Mouse (Mus musculus) limb, embryonic 15.5 days (tissue): ENCODE data around the gene Phlpp1. TPM values are rescaled to one million over a fixed set of nuclear protein-coding genes. Genes with fewer than 3 reads are reported as not detected.

Experiments
- ATAC-seq: fragments of 200-750 bp; cut with Nextera tagmentation; 2 replicates; pipeline ENCODE4 v1.8.0; 2017; ENCODE audit warnings: low read depth, moderate TSS enrichment; ENCODE audit not compliant: insufficient number of reproducible peaks, low FRiP score, low TSS enrichment
- H3K27ac ChIP-seq: fragments of 300-500 bp; sonication (generic); 2 replicates; pipeline ENCODE4 v1.5.1; 2015; ENCODE audit warnings: moderate library complexity, mild to moderate bottlenecking, inconsistent platforms
- H3K27me3 ChIP-seq: fragments of 300-500 bp; sonication (generic); 2 replicates; pipeline ENCODE4 v1.6.1; 2015; ENCODE audit warnings: inconsistent platforms
- H3K36me3 ChIP-seq: fragments of 300-500 bp; sonication (generic); 2 replicates; pipeline ENCODE4 v1.6.1; 2015; ENCODE audit warnings: inconsistent platforms
- H3K4me1 ChIP-seq: fragments of 300-500 bp; sonication (generic); 2 replicates; pipeline ENCODE4 v1.6.1; 2015; ENCODE audit warnings: inconsistent platforms
- H3K4me2 ChIP-seq: fragments of 300-500 bp; sonication (generic); 2 replicates; pipeline ENCODE4 v1.6.1; 2015; ENCODE audit warnings: mild to moderate bottlenecking, inconsistent platforms
- H3K4me3 ChIP-seq: fragments of 300-500 bp; sonication (generic); 2 replicates; pipeline ENCODE4 v1.5.1; 2015; ENCODE audit warnings: mild to moderate bottlenecking, inconsistent platforms
- H3K9ac ChIP-seq: fragments of 300-500 bp; sonication (generic); 2 replicates; pipeline ENCODE4 v1.6.1; 2015; ENCODE audit warnings: inconsistent platforms
- H3K9me3 ChIP-seq: fragments of 300-500 bp; sonication (generic); 2 replicates; pipeline ENCODE4 v1.6.1; 2016; ENCODE audit warnings: inconsistent platforms
- WGBS: fragments of 180-500 bp; shearing (Covaris S2); methylation state at CpG from one replicate; pipeline ENCODE4 v1.1.7; 2015; 5-methylcytosine and 5-hydroxymethylcytosine counted together
- polyA plus RNA-seq: library from polyadenylated mRNA; unstranded; fragments of >200 nt; fragmentation: Nextera tagmentation; extraction: Ambion mirVana; gene quantifications from 2 replicates; pipeline ENCODE4 v1.2.1, GENCODE M21; 2015

Gene Phlpp1
- polyA plus RNA-seq, 1 experiment from 2014 or later: 4.0 TPM

DNA sequence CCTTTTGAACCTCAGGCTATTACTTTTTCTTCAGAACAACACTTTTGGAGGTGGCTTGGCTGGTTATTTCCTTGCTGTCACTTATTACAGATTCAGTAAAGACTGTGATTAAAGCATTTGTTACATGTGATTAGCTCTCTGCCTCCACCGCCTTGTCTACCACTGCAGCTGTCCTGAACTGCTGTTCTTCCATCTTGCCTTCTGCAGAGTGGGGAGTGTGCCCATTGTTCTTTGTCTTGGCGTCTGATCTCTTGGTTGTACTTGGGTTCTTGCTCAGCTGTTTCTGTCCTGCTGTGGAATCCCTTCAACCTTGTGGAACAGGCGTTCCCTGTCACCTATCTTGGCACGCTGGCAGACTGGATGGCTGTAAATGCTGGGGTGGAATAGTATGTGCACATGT lies 30.4 kb downstream of the Phlpp1 start:
- no peak for ATAC-seq
- Histone ChIP-seq H3K27me3 (no peaks in the 10 kb centered on the region), H3K27ac (no peak overlapping the region), H3K4me3 (no peak overlapping the region), H3K4me2 (no peak overlapping the region), H3K9ac (no peak overlapping the region), H3K9me3 (no peaks in the 10 kb centered on the region), H3K4me1 (peaks cover 4% of the 10 kb centered on the region; the same call in 1 of the 2 replicates), H3K36me3 (no peaks in the 10 kb centered on the region)
- 59% methylated on average over 4 of the region's 4 CpGs for WGBS

GRCm38 (mm10) chr1:106203942-106204341 lies 32.4 kb downstream of the Phlpp1 start:
- Histone ChIP-seq H3K4me1 (peaks cover 7% of the 10 kb centered on the region; the same call in 1 of the 2 replicates), H3K4me3 (no peak overlapping the region), H3K9me3 (no peaks in the 10 kb centered on the region), H3K4me2 (no peak overlapping the region), H3K27me3 (no peaks in the 10 kb centered on the region), H3K36me3 (no peaks in the 10 kb centered on the region), H3K9ac (no peak overlapping the region), H3K27ac (no peak overlapping the region)
- no peak for ATAC-seq
- 67% methylated on average over 3 of the region's 3 CpGs for whole genome bisulfite sequencing

- Histone ChIP-seq H3K4me3 (no peak overlapping the region), H3K27ac (peak overlapping the region; percentile 17; the same call in 1 of the 2 replicates), H3K4me2 (no peak overlapping the region), H3K36me3 (no peaks in the 10 kb centered on the region), H3K27me3 (no peaks in the 10 kb centered on the region), H3K4me1 (peaks cover 7% of the 10 kb centered on the region; the same call in 1 of the 2 replicates), H3K9ac (no peak overlapping the region), H3K9me3 (no peaks in the 10 kb centered on the region)
- 28% methylated on average over 3 of the region's 3 CpGs for WGBS
- peak; percentile 58; the same call in 1 of the 2 replicates for ATAC-seq
Observed at GRCm38 (mm10) chr1:106204350-106204749, 32.8 kb downstream of the Phlpp1 start.

DNA sequence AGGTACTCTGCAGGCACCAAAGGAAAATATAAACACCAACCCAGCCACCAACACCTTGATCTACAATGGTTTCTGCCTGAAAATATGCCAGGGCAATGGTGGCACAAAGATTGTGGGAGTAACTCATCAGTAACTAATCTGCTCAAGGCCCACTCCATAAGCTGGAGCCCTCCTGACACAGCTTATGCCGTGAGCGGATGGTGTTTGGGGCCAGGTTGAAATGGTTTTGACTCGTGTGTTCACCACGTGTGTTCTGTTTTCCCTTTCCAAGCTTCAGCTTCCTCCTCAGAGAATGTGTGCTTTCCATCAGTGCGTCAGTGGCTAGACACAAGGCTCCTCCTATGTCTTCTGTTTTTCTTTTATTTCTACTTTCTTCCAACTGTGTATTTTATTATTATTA lies 37.0 kb downstream of the Phlpp1 start:
- H3K4me1 ChIP-seq: peaks cover 7% of the 10 kb centered on the region
- no peaks in the 10 kb centered on the region for H3K36me3 ChIP-seq
- no peak overlapping the region for H3K27ac ChIP-seq
- no peak for ATAC-seq
- 46% methylated on average over 5 of the region's 5 CpGs for WGBS
- no peak overlapping the region for H3K4me3 ChIP-seq
- H3K4me2 ChIP-seq: no peak overlapping the region
- no peaks in the 10 kb centered on the region for H3K27me3 ChIP-seq
- H3K9ac ChIP-seq: no peak overlapping the region
- H3K9me3 ChIP-seq: no peaks in the 10 kb centered on the region

GRCm38 (mm10) chr1:106210461-106210860 lies 38.9 kb downstream of the Phlpp1 start:
- no peak for ATAC-seq

DNA sequence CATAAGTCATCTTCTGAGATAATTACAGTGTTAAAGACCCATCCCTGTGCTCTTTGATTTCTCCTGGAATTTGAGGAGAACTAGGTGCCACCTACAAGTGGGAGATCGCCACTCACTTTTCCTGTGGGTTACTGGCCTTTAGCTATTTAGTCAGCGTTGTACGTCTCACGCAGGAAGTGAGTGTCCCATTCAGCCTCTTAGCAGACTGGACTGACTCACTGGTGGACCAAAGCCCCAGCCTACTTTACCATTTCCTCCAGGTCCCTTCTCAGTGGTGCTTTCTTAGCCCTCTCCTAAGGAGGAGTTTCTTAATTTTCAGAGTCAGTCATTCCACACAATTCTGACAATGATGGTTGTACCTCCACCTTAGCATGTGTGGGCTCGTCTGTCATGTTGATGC lies 39.6 kb downstream of the Phlpp1 start:
- Histone ChIP-seq H3K4me2 (no peak overlapping the region), H3K27ac (no peak overlapping the region), H3K36me3 (no peaks in the 10 kb centered on the region), H3K27me3 (no peaks in the 10 kb centered on the region), H3K9me3 (no peaks in the 10 kb centered on the region), H3K4me3 (no peak overlapping the region), H3K9ac (no peak overlapping the region), H3K4me1 (peaks cover 3% of the 10 kb centered on the region; the same call in 1 of the 2 replicates)
- 75% methylated on average over 5 of the region's 5 CpGs for WGBS
- no peak for ATAC-seq

More at GRCm38 (mm10) chr1:106210461-106210860, 38.9 kb downstream of the Phlpp1 start:
- no peak overlapping the region for H3K4me3 ChIP-seq
- H3K9ac ChIP-seq: no peak overlapping the region
- no peaks in the 10 kb centered on the region for H3K9me3 ChIP-seq
- 30% methylated on average over 3 of the region's 3 CpGs for WGBS
- H3K36me3 ChIP-seq: no peaks in the 10 kb centered on the region
- no peaks in the 10 kb centered on the region for H3K27me3 ChIP-seq
- peaks cover 3% of the 10 kb centered on the region; the same call in 1 of the 2 replicates for H3K4me1 ChIP-seq
- H3K4me2 ChIP-seq: no peak overlapping the region
- H3K27ac ChIP-seq: no peak overlapping the region

GRCm38 (mm10) chr1:106220431-106220830 lies 48.9 kb downstream of the Phlpp1 start:
- Histone ChIP-seq H3K4me2 (no peak overlapping the region), H3K4me1 (no peaks in the 10 kb centered on the region), H3K9me3 (0 out of 2 replicates have a peak, but pooled peaks cover 5% of the 10 kb centered on the region), H3K27me3 (no peaks in the 10 kb centered on the region), H3K27ac (no peak overlapping the region), H3K4me3 (no peak overlapping the region), H3K9ac (no peak overlapping the region), H3K36me3 (no peaks in the 10 kb centered on the region)
- ATAC-seq: no peak
- WGBS: 73% methylated on average over 6 of the region's 6 CpGs

DNA sequence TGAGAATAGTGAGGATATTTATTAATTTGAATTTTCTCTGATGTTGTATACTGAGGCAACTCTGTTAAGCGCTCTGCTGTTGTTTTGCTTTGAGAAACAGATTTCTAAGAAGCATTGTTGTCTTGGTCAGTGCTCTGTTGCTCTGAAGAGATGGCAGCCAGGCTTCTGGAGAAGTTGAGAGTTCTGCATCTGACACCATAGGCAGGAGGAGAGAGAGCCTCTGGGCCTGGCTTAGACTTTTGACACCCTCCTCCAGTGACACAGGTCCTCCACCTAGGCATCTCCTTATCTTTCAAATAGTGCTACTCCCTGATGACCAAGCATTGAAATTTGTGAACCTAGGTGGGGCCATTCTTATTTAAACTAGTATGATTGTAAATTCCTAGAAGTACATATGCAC lies 49.8 kb downstream of the Phlpp1 start:
- no peak overlapping the region for H3K4me2 ChIP-seq
- H3K36me3 ChIP-seq: no peaks in the 10 kb centered on the region
- H3K27me3 ChIP-seq: no peaks in the 10 kb centered on the region
- 0 out of 2 replicates have a peak, but pooled peaks cover 5% of the 10 kb centered on the region for H3K9me3 ChIP-seq
- no peaks in the 10 kb centered on the region for H3K4me1 ChIP-seq
- ATAC-seq: no peak
- H3K9ac ChIP-seq: no peak overlapping the region
- H3K27ac ChIP-seq: no peak overlapping the region
- WGBS: 85% methylated on average over 1 of the region's 1 CpGs
- H3K4me3 ChIP-seq: no peak overlapping the region

DNA sequence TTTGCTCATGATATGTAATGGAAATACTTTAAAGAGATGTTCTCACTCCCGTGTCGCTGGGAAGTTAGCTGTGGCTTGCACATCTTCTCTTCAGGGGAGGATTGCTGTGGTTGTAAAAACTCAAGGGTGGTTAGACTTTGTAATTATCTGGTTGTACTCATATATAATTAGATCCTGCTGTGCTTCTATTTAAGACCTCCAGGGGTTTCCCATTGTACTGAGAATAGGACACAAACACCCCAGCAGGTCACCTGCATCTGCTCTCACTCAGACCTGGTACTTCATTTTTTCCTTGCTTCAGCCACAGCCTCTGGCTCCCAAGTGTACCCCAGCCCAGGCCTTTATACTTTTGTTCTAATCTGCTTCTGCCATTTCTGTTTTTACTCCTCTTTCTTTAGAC lies 50.4 kb downstream of the Phlpp1 start:
- Histone ChIP-seq H3K4me3 (no peak overlapping the region), H3K4me2 (no peak overlapping the region), H3K27ac (no peak overlapping the region), H3K9me3 (0 out of 2 replicates have a peak, but pooled peaks cover 5% of the 10 kb centered on the region), H3K9ac (no peak overlapping the region), H3K4me1 (no peaks in the 10 kb centered on the region), H3K27me3 (no peaks in the 10 kb centered on the region), H3K36me3 (no peaks in the 10 kb centered on the region)
- WGBS: 10% methylated on average over 2 of the region's 2 CpGs
- no peak for ATAC-seq

DNA sequence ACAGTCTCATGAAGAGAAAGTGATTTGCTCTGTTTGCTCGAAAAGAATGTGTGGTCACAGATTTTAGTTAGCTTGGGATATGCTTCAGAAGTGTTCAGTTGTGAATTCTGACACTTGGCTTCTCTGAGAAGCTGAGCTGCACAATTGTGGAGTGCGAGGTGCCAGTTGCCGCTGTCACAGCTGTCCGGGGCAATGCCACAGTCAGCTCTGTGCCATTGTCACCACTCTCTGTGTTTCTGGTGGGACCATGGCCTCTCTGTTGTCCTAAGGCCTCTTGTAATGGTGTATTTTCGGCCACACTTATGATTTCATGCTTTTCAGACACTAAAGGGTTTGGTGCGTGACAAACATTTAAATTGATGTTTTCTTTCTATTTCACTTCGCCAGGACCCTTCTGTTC lies 55.1 kb downstream of the Phlpp1 start:
- Histone ChIP-seq H3K9me3 (0 out of 2 replicates have a peak, but pooled peaks cover 5% of the 10 kb centered on the region), H3K4me1 (peaks cover 6% of the 10 kb centered on the region; the same call in 1 of the 2 replicates), H3K27me3 (no peaks in the 10 kb centered on the region), H3K4me3 (no peak overlapping the region), H3K36me3 (no peaks in the 10 kb centered on the region), H3K4me2 (no peak overlapping the region), H3K9ac (no peak overlapping the region), H3K27ac (no peak overlapping the region)
- WGBS: 88% methylated on average over 7 of the region's 7 CpGs
- no peak for ATAC-seq

DNA sequence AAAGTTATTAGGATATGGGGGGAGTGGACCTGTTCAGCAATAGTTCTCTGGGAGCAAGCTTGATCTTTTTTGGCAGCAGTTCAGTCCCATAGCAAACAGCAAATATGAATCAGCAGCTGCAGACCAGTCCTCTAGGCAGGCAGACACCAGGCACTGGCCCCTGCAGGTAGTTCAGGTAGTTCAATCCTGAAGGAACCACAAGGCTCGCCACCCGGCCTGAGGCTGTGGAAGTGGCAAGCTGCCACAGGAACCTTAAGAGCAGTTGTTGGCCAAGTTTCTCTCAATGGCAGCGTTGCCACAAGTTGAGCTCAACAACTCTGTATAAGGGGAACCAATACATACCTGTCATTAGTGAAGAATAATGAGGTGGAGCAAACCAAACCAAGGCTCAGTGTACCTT lies 58.8 kb downstream of the Phlpp1 start:
- Histone ChIP-seq H3K27ac (no peak overlapping the region), H3K4me2 (no peak overlapping the region), H3K27me3 (no peaks in the 10 kb centered on the region), H3K9me3 (no peaks in the 10 kb centered on the region), H3K4me1 (peaks cover 6% of the 10 kb centered on the region; the same call in 1 of the 2 replicates), H3K36me3 (no peaks in the 10 kb centered on the region), H3K9ac (no peak overlapping the region), H3K4me3 (no peak overlapping the region)
- 36% methylated on average over 3 of the region's 3 CpGs for WGBS
- ATAC-seq: no peak

GRCm38 (mm10) chr1:106231345-106231744 lies 59.8 kb downstream of the Phlpp1 start:
- H3K4me2 ChIP-seq: no peak overlapping the region
- 87% methylated on average over 5 of the region's 5 CpGs for WGBS
- H3K27me3 ChIP-seq: no peaks in the 10 kb centered on the region
- H3K9me3 ChIP-seq: no peaks in the 10 kb centered on the region
- H3K4me1 ChIP-seq: peaks cover 6% of the 10 kb centered on the region; the same call in 1 of the 2 replicates
- no peak overlapping the region for H3K4me3 ChIP-seq
- H3K36me3 ChIP-seq: no peaks in the 10 kb centered on the region
- no peak for ATAC-seq
- H3K27ac ChIP-seq: no peak overlapping the region
- no peak overlapping the region for H3K9ac ChIP-seq
